Mouse (Mus musculus) ES-E14 (cell line): Measurements from ENCODE around the gene Lhfpl2. TPM values are rescaled to one million over a fixed set of nuclear protein-coding genes. Genes with fewer than 3 reads are reported as not detected.
A peak's percentile ranks its signal among the peaks of the same experiment; 100 is the strongest.

Experiments used
- DNase-seq: peaks from one replicate; pipeline ENCODE4 v3.0.0-alpha.2; 2013; ENCODE audit warnings: low read depth, low spot score
- H3K27ac ChIP-seq: 2 replicates; pipeline ENCODE4 v1.5.1; 2012; ENCODE audit warnings: low read depth, mild to moderate bottlenecking, low read length, moderate library complexity, mixed read lengths; ENCODE audit not compliant: poor library complexity, insufficient read depth, severe bottlenecking
- H3K36me3 ChIP-seq: 2 replicates; pipeline ENCODE4 v1.6.1; 2012; ENCODE audit warnings: mild to moderate bottlenecking, low read length, moderate library complexity, mixed read lengths; ENCODE audit not compliant: control insufficient read depth, poor library complexity, insufficient read depth, severe bottlenecking
- H3K4me1 ChIP-seq, 2 experiments: fragments of 150-350 bp in 1 of 2; sonication (generic) in 1 of 2; 2 replicates each; pipeline ENCODE4 v1.6.1; 2012; ENCODE audit warnings: low read length in 2 of 2, mild to moderate bottlenecking in 1 of 2, mixed read lengths in 1 of 2; ENCODE audit not compliant: control insufficient read depth in 2 of 2, insufficient read depth in 2 of 2, poor library complexity in 1 of 2
- H3K4me3 ChIP-seq, 2 experiments: fragments of 150-350 bp in 1 of 2; sonication (generic) in 1 of 2; 2 replicates each; pipeline ENCODE4 v1.5.1; 2012; ENCODE audit warnings: low read length in 2 of 2, low read depth in 1 of 2, mild to moderate bottlenecking in 1 of 2, mixed read lengths in 1 of 2; ENCODE audit not compliant: insufficient read depth in 1 of 2, poor library complexity in 1 of 2, severe bottlenecking in 1 of 2
- H3K9ac ChIP-seq: 2 replicates; pipeline ENCODE4 v1.6.1; 2012; ENCODE audit warnings: low read depth, mild to moderate bottlenecking, low read length, mixed read lengths; ENCODE audit not compliant: poor library complexity, insufficient read depth, severe bottlenecking
- H3K9me3 ChIP-seq: fragments of 150-350 bp; sonication (generic); 2 replicates; pipeline ENCODE4 v1.6.1; 2012; ENCODE audit warnings: low read depth, mild to moderate bottlenecking, low read length; ENCODE audit not compliant: control insufficient read depth, insufficient read depth
- CHD2 ChIP-seq: IDR thresholded peaks from 2 replicates; pipeline ENCODE4 v1.6.1; 2014; ENCODE audit warnings: mild to moderate bottlenecking, low read depth, low read length, inconsistent platforms
- HCFC1 ChIP-seq: IDR thresholded peaks from 2 replicates; pipeline ENCODE4 v1.6.1; 2012; ENCODE audit warnings: low read length, inconsistent platforms, borderline replicate concordance; ENCODE audit not compliant: insufficient read depth
- MAFK ChIP-seq: IDR thresholded peaks from 2 replicates; pipeline ENCODE4 v1.6.1; 2014; ENCODE audit warnings: mild to moderate bottlenecking, low read depth, low read length, inconsistent platforms; ENCODE audit not compliant: insufficient read depth
- ZC3H11A ChIP-seq: IDR thresholded peaks from 2 replicates; pipeline ENCODE4 v1.6.1; 2012; ENCODE audit warnings: low read depth, mild to moderate bottlenecking, inconsistent platforms, low read length, borderline replicate concordance
- ZNF384 ChIP-seq: IDR thresholded peaks from 2 replicates; pipeline ENCODE4 v1.6.1; 2012; ENCODE audit warnings: low read depth, low read length, inconsistent platforms
- in situ Hi-C, 2 experiments: fragments of 600-800 bp; cut with MboI; formaldehyde crosslinking; loops; one replicate each; pipeline ENCODE4 v1.15.1; 2025; ENCODE audit warnings: low sequenced_read_pairs in 2 of 2, inconsistent platforms in 1 of 2; ENCODE audit not compliant: unreplicated experiment in 2 of 2
- total RNA-seq: library from RNA; depleted of rRNA; stranded (reverse); fragments of 300-350 nt; gene quantifications from 2 replicates; pipeline ENCODE4 v1.2.3, GENCODE M21; 2012

Lhfpl2 gene
- total RNA-seq, 1 experiment = 8.8 TPM

- in situ Hi-C loops = no loop called here
- Histone ChIP-seq H3K27ac (no peak overlapping the region), H3K9ac (no peak overlapping the region), H3K9me3 (no peaks in the 10 kb centered on the region), H3K36me3 (no peaks in the 10 kb centered on the region), H3K4me1 (peaks cover 0 to 4% of the 10 kb centered on the region in 2 experiments; a peak in 1 of 4 replicates), H3K4me3 (no peak overlapping the region)
- no peak for DNase-seq
- TF ChIP-seq ZC3H11A (no peak), HCFC1 (no peak)
Measured at GRCm38 (mm10) chr13:94172533-94173310, 115.1 kb downstream of the Lhfpl2 start.

- Histone ChIP-seq H3K4me1 (peaks cover 0 to 4% of the 10 kb centered on the region in 2 experiments; a peak in 1 of 4 replicates), H3K4me3 (peak overlapping the region; percentile 28 to 57), H3K27ac (no peak overlapping the region), H3K9ac (no peak overlapping the region), H3K9me3 (no peaks in the 10 kb centered on the region), H3K36me3 (no peaks in the 10 kb centered on the region)
- in situ Hi-C loops = no loop called here
- DNase-seq = no peak
- TF ChIP-seq HCFC1 (no peak), ZC3H11A (no peak), ZNF384 (no peak), CHD2 (no peak), MAFK (no peak)
Measured at GRCm38 (mm10) chr13:94173633-94174576, 116.3 kb downstream of the Lhfpl2 start.

GRCm38 (mm10) chr13:94174577-94175279, 117.1 kb downstream of the Lhfpl2 start:
- TF ChIP-seq MAFK = no peak
- TF ChIP-seq ZC3H11A = no peak
- TF ChIP-seq ZNF384 = no peak
- TF ChIP-seq CHD2 = no peak
- TF ChIP-seq HCFC1 = no peak
- in situ Hi-C loops = no loop called here
- no peak overlapping the region for H3K9ac ChIP-seq
- DNase-seq = no peak
- H3K9me3 ChIP-seq = no peaks in the 10 kb centered on the region
- no peak overlapping the region for H3K27ac ChIP-seq
- no peaks in the 10 kb centered on the region for H3K36me3 ChIP-seq
- peaks cover 0 to 4% of the 10 kb centered on the region in 2 experiments; a peak in 1 of 4 replicates for H3K4me1 ChIP-seq
- H3K4me3 ChIP-seq = peak overlapping the region; percentile 28 to 57; a peak in 3 of 4 replicates

- H3K4me3 ChIP-seq = no peak overlapping the region
- in situ Hi-C loops = no loop called here
- peaks cover 0 to 4% of the 10 kb centered on the region in 2 experiments; a peak in 1 of 4 replicates for H3K4me1 ChIP-seq
- H3K9ac ChIP-seq = no peak overlapping the region
- no peak for TF ChIP-seq HCFC1
- no peak for TF ChIP-seq MAFK
- no peak for TF ChIP-seq ZNF384
- TF ChIP-seq ZC3H11A = no peak
- no peak for TF ChIP-seq CHD2
- DNase-seq = no peak
- H3K9me3 ChIP-seq = no peaks in the 10 kb centered on the region
- no peaks in the 10 kb centered on the region for H3K36me3 ChIP-seq
- H3K27ac ChIP-seq = no peak overlapping the region
Measured at GRCm38 (mm10) chr13:94175379-94176050, 117.9 kb downstream of the Lhfpl2 start.
